Mouse (Mus musculus): ENCODE results near the gene Oaz1. TPM values are rescaled to one million over a fixed set of nuclear protein-coding genes. Genes with fewer than 3 reads are reported as not detected.

Oaz1 gene
- polyA plus RNA-seq, 1 experiment from 2014 or later, result 1,272 TPM

- Histone ChIP-seq H3K36me3 (ENCODE audit: control insufficient read depth, insufficient read depth, low read length) (peaks cover 36% of the 10 kb centered on the region), H3K4me2 (ENCODE audit: low read length) (peak overlapping the region; percentile 78), H3K4me3 (ENCODE audit: low read length) (peak overlapping the region; percentile 91), H3K27ac (ENCODE audit: low read depth, low read length) (peak overlapping the region; percentile 98), H3K27me3 (replicated peaks; ENCODE audit: control insufficient read depth, insufficient read depth, low read length) (no peaks in the 10 kb centered on the region), H3K9ac (ENCODE audit: low read depth, low read length) (peak overlapping the region; percentile 98), H3K4me1 (ENCODE audit: control insufficient read depth, insufficient read depth, low read depth, low read length) (peaks cover 27% of the 10 kb centered on the region), H3K9me3 (ENCODE audit: control insufficient read depth, low read length) (no peaks in the 10 kb centered on the region)
- 3% methylated on average over 18 of the region's 18 CpGs for WGBS
- ATAC-seq, result no peak
Observed at GRCm38 (mm10) chr10:80799070-80799566, 27.3 kb upstream of the Oaz1 start.

- no peak overlapping the region for H3K27ac ChIP-seq (ENCODE audit: low read depth, low read length)
- H3K27me3 ChIP-seq (replicated peaks; ENCODE audit: control insufficient read depth, insufficient read depth, low read length), result peaks cover 3% of the 10 kb centered on the region; the same call in 1 of the 2 replicates
- H3K4me2 ChIP-seq (ENCODE audit: low read length), result no peak overlapping the region
- ATAC-seq, result no peak
- no peak overlapping the region for H3K9ac ChIP-seq (ENCODE audit: low read depth, low read length)
- H3K4me3 ChIP-seq (ENCODE audit: low read length), result no peak overlapping the region
- H3K36me3 ChIP-seq (ENCODE audit: control insufficient read depth, insufficient read depth, low read length), result peaks cover 39% of the 10 kb centered on the region
- WGBS, result 91% methylated on average over 10 of the region's 10 CpGs
- no peaks in the 10 kb centered on the region for H3K9me3 ChIP-seq (ENCODE audit: control insufficient read depth, low read length)
- peaks cover 28% of the 10 kb centered on the region for H3K4me1 ChIP-seq (ENCODE audit: control insufficient read depth, insufficient read depth, low read depth, low read length)
Observed at GRCm38 (mm10) chr10:80802204-80802912, 24.1 kb upstream of the Oaz1 start.

- no peak overlapping the region for H3K4me3 ChIP-seq (ENCODE audit: low read length)
- no peaks in the 10 kb centered on the region for H3K9me3 ChIP-seq (ENCODE audit: control insufficient read depth, low read length)
- H3K4me1 ChIP-seq (ENCODE audit: control insufficient read depth, insufficient read depth, low read depth, low read length), result peaks cover 28% of the 10 kb centered on the region
- H3K27me3 ChIP-seq (replicated peaks; ENCODE audit: control insufficient read depth, insufficient read depth, low read length), result peaks cover 3% of the 10 kb centered on the region; the same call in 1 of the 2 replicates
- 92% methylated on average over 3 of the region's 3 CpGs for WGBS
- ATAC-seq, result no peak
- H3K9ac ChIP-seq (ENCODE audit: low read depth, low read length), result no peak overlapping the region
- H3K36me3 ChIP-seq (ENCODE audit: control insufficient read depth, insufficient read depth, low read length), result peaks cover 39% of the 10 kb centered on the region
- H3K4me2 ChIP-seq (ENCODE audit: low read length), result no peak overlapping the region
- H3K27ac ChIP-seq (ENCODE audit: low read depth, low read length), result no peak overlapping the region
Observed at GRCm38 (mm10) chr10:80802996-80803395, 23.5 kb upstream of the Oaz1 start.

GRCm38 (mm10) chr10:80804340-80804739, 22.1 kb upstream of the Oaz1 start:
- Histone ChIP-seq H3K4me2 (ENCODE audit: low read length) (no peak overlapping the region), H3K4me1 (ENCODE audit: control insufficient read depth, insufficient read depth, low read depth, low read length) (peaks cover 34% of the 10 kb centered on the region), H3K4me3 (ENCODE audit: low read length) (no peak overlapping the region), H3K27me3 (replicated peaks; ENCODE audit: control insufficient read depth, insufficient read depth, low read length) (peaks cover 8% of the 10 kb centered on the region), H3K36me3 (ENCODE audit: control insufficient read depth, insufficient read depth, low read length) (peaks cover 39% of the 10 kb centered on the region), H3K9ac (ENCODE audit: low read depth, low read length) (no peak overlapping the region), H3K9me3 (ENCODE audit: control insufficient read depth, low read length) (no peaks in the 10 kb centered on the region), H3K27ac (ENCODE audit: low read depth, low read length) (no peak overlapping the region)
- no peak for ATAC-seq
- 95% methylated on average over 2 of the region's 2 CpGs for WGBS

GRCm38 (mm10) chr10:80804916-80805315, 21.5 kb upstream of the Oaz1 start, which contains the start of gene Amh:
Amh (plus strand) TSS chr10:80805243.
- Histone ChIP-seq H3K9me3 (ENCODE audit: control insufficient read depth, low read length) (no peaks in the 10 kb centered on the region), H3K9ac (ENCODE audit: low read depth, low read length) (0 out of 2 replicates have a peak within 1 kb of the TSS, but pooled peaks have one; percentile 84), H3K27ac (ENCODE audit: low read depth, low read length) (no peak within 1 kb of the TSS), H3K36me3 (ENCODE audit: control insufficient read depth, insufficient read depth, low read length) (peaks cover 39% of the 10 kb centered on the region), H3K27me3 (replicated peaks; ENCODE audit: control insufficient read depth, insufficient read depth, low read length) (peaks cover 13% of the 10 kb centered on the region), H3K4me2 (ENCODE audit: low read length) (no peak within 1 kb of the TSS; the same call in 1 of the 2 replicates), H3K4me1 (ENCODE audit: control insufficient read depth, insufficient read depth, low read depth, low read length) (peaks cover 28% of the 10 kb centered on the region), H3K4me3 (ENCODE audit: low read length) (no peak within 1 kb of the TSS)
- no peak for ATAC-seq
- WGBS, result 76% methylated on average over 6 of the region's 6 CpGs

GRCm38 (mm10) chr10:80805322-80805721, 21.1 kb upstream of the Oaz1 start:
- no peak overlapping the region for H3K4me2 ChIP-seq (ENCODE audit: low read length)
- peaks cover 24% of the 10 kb centered on the region for H3K4me1 ChIP-seq (ENCODE audit: control insufficient read depth, insufficient read depth, low read depth, low read length)
- ATAC-seq, result no peak
- no peak overlapping the region for H3K4me3 ChIP-seq (ENCODE audit: low read length)
- H3K36me3 ChIP-seq (ENCODE audit: control insufficient read depth, insufficient read depth, low read length), result peaks cover 39% of the 10 kb centered on the region
- WGBS, result 82% methylated on average over 5 of the region's 5 CpGs
- no peaks in the 10 kb centered on the region for H3K9me3 ChIP-seq (ENCODE audit: control insufficient read depth, low read length)
- peaks cover 17% of the 10 kb centered on the region for H3K27me3 ChIP-seq (replicated peaks; ENCODE audit: control insufficient read depth, insufficient read depth, low read length)
- no peak overlapping the region for H3K27ac ChIP-seq (ENCODE audit: low read depth, low read length)
- no peak overlapping the region for H3K9ac ChIP-seq (ENCODE audit: low read depth, low read length)

GRCm38 (mm10) chr10:80805925-80806324, 20.5 kb upstream of the Oaz1 start:
- 13% methylated on average over 3 of the region's 3 CpGs for WGBS
- H3K36me3 ChIP-seq (ENCODE audit: control insufficient read depth, insufficient read depth, low read length), result peaks cover 39% of the 10 kb centered on the region
- no peaks in the 10 kb centered on the region for H3K9me3 ChIP-seq (ENCODE audit: control insufficient read depth, low read length)
- no peak overlapping the region; the same call in 1 of the 2 replicates for H3K4me2 ChIP-seq (ENCODE audit: low read length)
- H3K4me3 ChIP-seq (ENCODE audit: low read length), result no peak overlapping the region
- peaks cover 22% of the 10 kb centered on the region for H3K4me1 ChIP-seq (ENCODE audit: control insufficient read depth, insufficient read depth, low read depth, low read length)
- H3K9ac ChIP-seq (ENCODE audit: low read depth, low read length), result peak overlapping the region; percentile 84; the same call in 1 of the 2 replicates
- peak; percentile 15; the same call in 1 of the 2 replicates for ATAC-seq
- no peak overlapping the region for H3K27ac ChIP-seq (ENCODE audit: low read depth, low read length)
- H3K27me3 ChIP-seq (replicated peaks; ENCODE audit: control insufficient read depth, insufficient read depth, low read length), result peaks cover 19% of the 10 kb centered on the region

GRCm38 (mm10) chr10:80806341-80807056, 20.0 kb upstream of the Oaz1 start:
- Histone ChIP-seq H3K36me3 (ENCODE audit: control insufficient read depth, insufficient read depth, low read length) (peaks cover 35% of the 10 kb centered on the region), H3K4me1 (ENCODE audit: control insufficient read depth, insufficient read depth, low read depth, low read length) (peaks cover 22% of the 10 kb centered on the region), H3K9me3 (ENCODE audit: control insufficient read depth, low read length) (no peaks in the 10 kb centered on the region), H3K9ac (ENCODE audit: low read depth, low read length) (peak overlapping the region; percentile 84), H3K27ac (ENCODE audit: low read depth, low read length) (peak overlapping the region; percentile 87), H3K27me3 (replicated peaks; ENCODE audit: control insufficient read depth, insufficient read depth, low read length) (peaks cover 19% of the 10 kb centered on the region), H3K4me2 (ENCODE audit: low read length) (peak overlapping the region; percentile 98), H3K4me3 (ENCODE audit: low read length) (peak overlapping the region; percentile 54)
- WGBS, result 36% methylated on average over 33 of the region's 34 CpGs
- no peak for ATAC-seq

- Histone ChIP-seq H3K27me3 (replicated peaks; ENCODE audit: control insufficient read depth, insufficient read depth, low read length) (peaks cover 19% of the 10 kb centered on the region), H3K36me3 (ENCODE audit: control insufficient read depth, insufficient read depth, low read length) (peaks cover 30% of the 10 kb centered on the region), H3K9me3 (ENCODE audit: control insufficient read depth, low read length) (no peaks in the 10 kb centered on the region), H3K4me3 (ENCODE audit: low read length) (peak overlapping the region; percentile 54), H3K4me2 (ENCODE audit: low read length) (peak overlapping the region; percentile 98), H3K4me1 (ENCODE audit: control insufficient read depth, insufficient read depth, low read depth, low read length) (peaks cover 22% of the 10 kb centered on the region), H3K27ac (ENCODE audit: low read depth, low read length) (peak overlapping the region; percentile 87), H3K9ac (ENCODE audit: low read depth, low read length) (peak overlapping the region; percentile 84)
- WGBS, result 1% methylated on average over 40 of the region's 58 CpGs
- ATAC-seq, result peak; percentile 87
Observed at GRCm38 (mm10) chr10:80807057-80807627, 19.3 kb upstream of the Oaz1 start.

Measured in hindbrain, embryonic 16.5 days (tissue).